Mouse (Mus musculus) neural tube, embryonic 12.5 days (tissue): ENCODE data around the gene Csrnp2. TPM values are rescaled to one million over a fixed set of nuclear protein-coding genes. Genes with fewer than 3 reads are reported as not detected.
"Not testable (repeated sequence)": the region's sequence is repeated elsewhere in the genome, so short reads cannot be mapped to it uniquely, and the experiment has no call there.

ENCODE experiments used
- ATAC-seq: fragments of 200-750 bp; cut with Nextera tagmentation; 2 replicates; pipeline ENCODE4 v1.8.0; 2017; ENCODE audit warnings: low read depth, mild to moderate bottlenecking, moderate TSS enrichment, moderate library complexity; ENCODE audit not compliant: low FRiP score
- H3K27ac ChIP-seq: fragments of 300-500 bp; sonication (generic); 2 replicates; pipeline ENCODE4 v1.5.1; 2016
- H3K27me3 ChIP-seq: fragments of 300-500 bp; sonication (generic); replicated peaks from 2 replicates; pipeline ENCODE4 v1.6.1; 2016; ENCODE audit warnings: mild to moderate bottlenecking
- H3K36me3 ChIP-seq: fragments of 300-500 bp; sonication (generic); 2 replicates; pipeline ENCODE4 v1.6.1; 2016; ENCODE audit warnings: mild to moderate bottlenecking
- H3K4me1 ChIP-seq: fragments of 300-500 bp; sonication (generic); 2 replicates; pipeline ENCODE4 v1.6.1; 2016
- H3K4me2 ChIP-seq: fragments of 300-500 bp; sonication (generic); replicated peaks from 2 replicates; pipeline ENCODE4 v1.6.1; 2016; ENCODE audit warnings: mild to moderate bottlenecking
- H3K4me3 ChIP-seq: fragments of 300-500 bp; sonication (generic); 2 replicates; pipeline ENCODE4 v1.5.1; 2016
- H3K9ac ChIP-seq: fragments of 300-500 bp; sonication (generic); 2 replicates; pipeline ENCODE4 v1.6.1; 2016; ENCODE audit warnings: mild to moderate bottlenecking
- H3K9me3 ChIP-seq: fragments of 300-500 bp; sonication (generic); 2 replicates; pipeline ENCODE4 v1.6.1; 2016; ENCODE audit warnings: mild to moderate bottlenecking
- WGBS: fragments of 180-500 bp; shearing (Covaris S2); methylation state at CpG from one replicate; pipeline ENCODE4 v1.1.7; 2016; 5-methylcytosine and 5-hydroxymethylcytosine counted together
- polyA plus RNA-seq: library from polyadenylated mRNA; unstranded; fragments of >200 nt; fragmentation: Nextera tagmentation; extraction: Ambion mirVana; gene quantifications from 2 replicates; pipeline ENCODE4 v1.2.1, GENCODE M21; 2016

The Csrnp2 gene
- 42.6 and 43.1 TPM in 2 replicates for polyA plus RNA-seq

- H3K36me3 ChIP-seq, result no peaks in the 10 kb centered on the region
- peak within 1 kb of the TSS; percentile 86 for H3K4me2 ChIP-seq
- peak; percentile 98 for ATAC-seq
- peak within 1 kb of the TSS; percentile 98 for H3K9ac ChIP-seq
- peak within 1 kb of the TSS; percentile 95 for H3K27ac ChIP-seq
- under 1% methylated on average over 40 of the region's 40 CpGs for WGBS
- H3K4me3 ChIP-seq, result peak within 1 kb of the TSS; percentile 89
- H3K27me3 ChIP-seq, result no peaks in the 10 kb centered on the region
- peaks cover 36% of the 10 kb centered on the region for H3K4me1 ChIP-seq
- 0 out of 2 replicates have a peak, but pooled peaks cover 3% of the 10 kb centered on the region for H3K9me3 ChIP-seq
These were observed at the start of gene Csrnp2 for GRCm38 (mm10) chr15:100495102-100495501. Gene Csrnp2, minus strand, starts transcription at chr15:100495488.

- H3K4me2 ChIP-seq, H3K9ac ChIP-seq, H3K27me3 ChIP-seq, ATAC-seq, H3K4me1 ChIP-seq, H3K9me3 ChIP-seq, H3K27ac ChIP-seq, H3K4me3 ChIP-seq: not testable (repeated sequence)
- peaks cover 27% of the 10 kb centered on the region for H3K36me3 ChIP-seq
- WGBS, result 97% methylated on average over 14 of the region's 14 CpGs
These were observed 48.4 kb upstream of the Csrnp2 start for GRCm38 (mm10) chr15:100543651-100544030.

GRCm38 (mm10) chr15:100542876-100543650 lies 47.8 kb upstream of the Csrnp2 start:
- not testable (repeated sequence) for H3K4me2 ChIP-seq, H3K9ac ChIP-seq, H3K27ac ChIP-seq, H3K4me3 ChIP-seq, H3K4me1 ChIP-seq, ATAC-seq, H3K27me3 ChIP-seq, H3K9me3 ChIP-seq
- WGBS, result 97% methylated on average over 28 of the region's 28 CpGs
- peaks cover 22% of the 10 kb centered on the region for H3K36me3 ChIP-seq

- no peak for ATAC-seq
- WGBS, result 94% methylated on average over 4 of the region's 4 CpGs
- no peaks in the 10 kb centered on the region for H3K27me3 ChIP-seq
- peaks cover 4% of the 10 kb centered on the region; the same call in 1 of the 2 replicates for H3K9me3 ChIP-seq
- no peak overlapping the region for H3K27ac ChIP-seq
- H3K36me3 ChIP-seq, result peaks cover 17% of the 10 kb centered on the region
- no peak overlapping the region for H3K9ac ChIP-seq
- no peaks in the 10 kb centered on the region for H3K4me1 ChIP-seq
- no peak overlapping the region for H3K4me2 ChIP-seq
- no peak overlapping the region for H3K4me3 ChIP-seq
These were observed 46.1 kb upstream of the Csrnp2 start for GRCm38 (mm10) chr15:100541426-100541825.

GRCm38 (mm10) chr15:100541001-100541400 lies 45.7 kb upstream of the Csrnp2 start:
- H3K4me3 ChIP-seq, H3K9ac ChIP-seq, H3K27me3 ChIP-seq, H3K27ac ChIP-seq, H3K9me3 ChIP-seq, H3K4me2 ChIP-seq, H3K4me1 ChIP-seq, ATAC-seq: not testable (repeated sequence)
- 90% methylated on average over 1 of the region's 1 CpGs for WGBS
- peaks cover 21% of the 10 kb centered on the region for H3K36me3 ChIP-seq

- Histone ChIP-seq H3K4me1 (no peaks in the 10 kb centered on the region), H3K4me3 (no peak overlapping the region), H3K27ac (no peak overlapping the region), H3K9me3 (no peaks in the 10 kb centered on the region), H3K9ac (no peak overlapping the region), H3K27me3 (no peaks in the 10 kb centered on the region), H3K36me3 (peaks cover 27% of the 10 kb centered on the region), H3K4me2 (no peak overlapping the region)
- 94% methylated on average over 9 of the region's 9 CpGs for WGBS
- ATAC-seq, result no peak
These were observed 44.1 kb upstream of the Csrnp2 start for GRCm38 (mm10) chr15:100539411-100539810.

- Histone ChIP-seq H3K4me1 (no peaks in the 10 kb centered on the region), H3K9me3 (no peaks in the 10 kb centered on the region), H3K4me3 (no peak overlapping the region), H3K36me3 (peaks cover 37% of the 10 kb centered on the region), H3K4me2 (no peak overlapping the region), H3K27ac (no peak overlapping the region), H3K27me3 (no peaks in the 10 kb centered on the region), H3K9ac (no peak overlapping the region)
- ATAC-seq, result no peak
- 85% methylated on average over 6 of the region's 6 CpGs for WGBS
These were observed 42.6 kb upstream of the Csrnp2 start for GRCm38 (mm10) chr15:100537913-100538312.

GRCm38 (mm10) chr15:100527900-100528299 lies 32.6 kb upstream of the Csrnp2 start:
- no peak for ATAC-seq
- no peaks in the 10 kb centered on the region for H3K27me3 ChIP-seq
- no peaks in the 10 kb centered on the region for H3K9me3 ChIP-seq
- no peak overlapping the region for H3K4me2 ChIP-seq
- no peak overlapping the region for H3K9ac ChIP-seq
- no peak overlapping the region for H3K4me3 ChIP-seq
- 90% methylated on average over 5 of the region's 5 CpGs for WGBS
- H3K27ac ChIP-seq, result no peak overlapping the region
- H3K36me3 ChIP-seq, result peaks cover 32% of the 10 kb centered on the region
- no peaks in the 10 kb centered on the region for H3K4me1 ChIP-seq

- 96% methylated on average over 14 of the region's 14 CpGs for WGBS
- Histone ChIP-seq H3K9me3 (no peaks in the 10 kb centered on the region), H3K4me3 (no peak overlapping the region), H3K4me2 (no peak overlapping the region), H3K27ac (no peak overlapping the region), H3K9ac (no peak overlapping the region), H3K4me1 (no peaks in the 10 kb centered on the region), H3K36me3 (peaks cover 45% of the 10 kb centered on the region), H3K27me3 (no peaks in the 10 kb centered on the region)
- no peak for ATAC-seq
These were observed 30.1 kb upstream of the Csrnp2 start for GRCm38 (mm10) chr15:100525405-100525804.

- peaks cover 62% of the 10 kb centered on the region for H3K36me3 ChIP-seq
- H3K9ac ChIP-seq, result no peak overlapping the region
- H3K4me3 ChIP-seq, result no peak overlapping the region
- ATAC-seq, result no peak
- no peaks in the 10 kb centered on the region for H3K27me3 ChIP-seq
- H3K4me2 ChIP-seq, result no peak overlapping the region
- WGBS, result 95% methylated on average over 14 of the region's 14 CpGs
- H3K27ac ChIP-seq, result no peak overlapping the region
- H3K4me1 ChIP-seq, result no peaks in the 10 kb centered on the region
- no peaks in the 10 kb centered on the region for H3K9me3 ChIP-seq
These were observed 25.0 kb upstream of the Csrnp2 start for GRCm38 (mm10) chr15:100520306-100520705.

- WGBS, result 89% methylated on average over 2 of the region's 2 CpGs
- no peak overlapping the region for H3K4me3 ChIP-seq
- H3K4me2 ChIP-seq, result no peak overlapping the region
- no peak for ATAC-seq
- no peaks in the 10 kb centered on the region for H3K4me1 ChIP-seq
- H3K9me3 ChIP-seq, result no peaks in the 10 kb centered on the region
- no peak overlapping the region for H3K27ac ChIP-seq
- H3K27me3 ChIP-seq, result no peaks in the 10 kb centered on the region
- H3K36me3 ChIP-seq, result peaks cover 78% of the 10 kb centered on the region
- H3K9ac ChIP-seq, result no peak overlapping the region
These were observed 19.8 kb upstream of the Csrnp2 start for GRCm38 (mm10) chr15:100515121-100515520.

GRCm38 (mm10) chr15:100513387-100513786 lies 18.1 kb upstream of the Csrnp2 start:
- 86% methylated on average over 4 of the region's 4 CpGs for WGBS
- Histone ChIP-seq H3K36me3 (peaks cover 80% of the 10 kb centered on the region), H3K9me3 (no peaks in the 10 kb centered on the region), H3K27ac (no peak overlapping the region), H3K27me3 (no peaks in the 10 kb centered on the region), H3K4me2 (no peak overlapping the region), H3K4me3 (no peak overlapping the region), H3K4me1 (no peaks in the 10 kb centered on the region), H3K9ac (no peak overlapping the region)
- no peak for ATAC-seq

- Histone ChIP-seq H3K9ac (no peak overlapping the region), H3K4me2 (no peak overlapping the region), H3K27me3 (no peaks in the 10 kb centered on the region), H3K27ac (no peak overlapping the region), H3K9me3 (no peaks in the 10 kb centered on the region), H3K4me1 (no peaks in the 10 kb centered on the region), H3K4me3 (no peak overlapping the region), H3K36me3 (peaks cover 81% of the 10 kb centered on the region)
- ATAC-seq, result no peak
- 92% methylated on average over 11 of the region's 11 CpGs for WGBS
These were observed 14.8 kb upstream of the Csrnp2 start for GRCm38 (mm10) chr15:100510072-100510471.
